In the genomic region with DNA sequence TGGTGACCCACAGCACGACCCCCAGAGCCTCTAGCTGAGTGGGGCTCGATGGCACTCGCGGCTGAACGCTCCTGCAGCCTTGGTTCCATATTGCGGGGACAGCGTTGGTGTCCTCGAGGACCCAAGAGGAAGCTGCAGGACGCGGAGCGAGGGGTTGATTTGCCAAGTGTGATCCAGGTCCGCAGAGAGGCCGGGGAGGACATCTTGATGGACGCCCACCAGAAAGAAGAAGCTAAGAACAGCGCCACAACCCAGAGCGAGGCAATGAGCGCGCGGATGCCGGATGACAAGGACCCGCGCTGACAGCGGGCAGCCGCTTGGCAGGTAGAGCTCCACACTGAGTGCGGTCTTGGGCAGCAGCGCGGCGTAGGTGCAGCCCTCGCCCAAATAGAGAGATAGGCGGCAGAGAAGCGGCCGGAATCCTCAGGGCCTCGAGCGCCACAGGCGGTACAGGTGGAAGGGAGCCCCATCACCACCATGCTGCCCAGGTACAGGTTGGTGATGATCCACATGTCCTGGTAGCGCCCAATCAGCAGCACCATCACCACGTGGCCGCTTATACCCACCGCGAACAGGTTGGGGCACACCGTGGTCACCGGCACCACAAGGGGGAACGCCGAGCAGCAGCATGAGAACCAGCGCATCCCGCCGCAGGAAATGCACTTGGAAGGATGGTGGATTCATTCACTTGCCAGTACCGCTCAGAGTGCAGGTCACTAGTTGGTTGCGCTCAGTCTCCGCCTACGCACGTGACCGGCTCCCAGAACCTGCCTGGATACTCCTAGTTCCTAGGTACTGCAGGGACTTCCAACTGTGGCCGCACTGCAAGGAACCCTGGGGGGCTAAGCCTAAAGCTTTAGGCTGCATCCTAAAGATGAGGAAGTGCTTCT, we compare ENCODE assay signal across 9 mouse cellular contexts. TPM values are rescaled to one million over a fixed set of nuclear protein-coding genes. Genes with fewer than 3 reads are reported as not detected.
A peak's percentile ranks its signal among the peaks of the same experiment; 100 is the strongest.
DNase-seq lines count a peak whose midpoint lies in the region; ATAC-seq and TF ChIP-seq lines count a peak whose summit lies in the region.
"Had no signal": no experiment of that assay in that cellular context is flagged by ENCODE, and none has a peak within 500 bp of the region (broad histone marks: within the 10 kb centered on the region; RNA-seq: fewer than 3 reads in every experiment).

No protein-coding gene starts in this region.

- H3K4me1 ChIP-seq in heart, embryonic 14.5 days (ENCODE audit: control insufficient read depth in 2 of 2, insufficient read depth in 2 of 2, low read length in 2 of 2) = peaks cover 4 to 7% of the 10 kb centered on the region in 2 experiments; a peak in 2 of 4 replicates
- no peaks in the 10 kb centered on the region for H3K4me1 ChIP-seq in embryonic facial prominence, embryonic 14.5 days (ENCODE audit: control insufficient read depth, insufficient read depth, low read length)
- H3K4me1 ChIP-seq in kidney, adult 2 months (ENCODE audit: control insufficient read depth, insufficient read depth, low read length) = peaks cover 9% of the 10 kb centered on the region; the same call in 1 of the 2 replicates

- TF ChIP-seq CTCF in kidney, adult 2 months (conservative IDR thresholded peaks at IDR 0.05; ENCODE audit: insufficient read depth, insufficient read length, low read depth, low read length) = no peak

- no peak for TF ChIP-seq POLR2A in kidney, adult 2 months (IDR thresholded peaks at IDR 0.05; ENCODE audit: low read depth, low read length)

- no peaks in the 10 kb centered on the region for H3K9me3 ChIP-seq in heart, embryonic 14.5 days (ENCODE audit: control insufficient read depth, low read length)
- H3K9me3 ChIP-seq in embryonic facial prominence, embryonic 14.5 days (ENCODE audit: control insufficient read depth, low read length) = no peaks in the 10 kb centered on the region

- DNase-seq in heart, postnatal 25 days (ENCODE audit: low spot score) = no peak
- DNase-seq in R1 (ENCODE audit: low read depth, low spot score) = peak; percentile 64
- peak; percentile 46 for DNase-seq in embryonic facial prominence, embryonic 14.5 days (ENCODE audit: low spot score)
- DNase-seq in kidney, adult 2 months = peak; percentile 86
- DNase-seq in testis, postnatal 14 days (ENCODE audit: low spot score) = peak; percentile 25
- no peak for DNase-seq in ovary, adult 18-20 months (ENCODE audit: low spot score)

- peak overlapping the region; percentile 38 to 40 for H3K4me3 ChIP-seq in heart, embryonic 14.5 days (ENCODE audit: control insufficient read depth in 1 of 2, insufficient read depth in 1 of 2, low read depth in 1 of 2, low read length in 2 of 2)
- peak overlapping the region; percentile 43 for H3K4me3 ChIP-seq in embryonic facial prominence, embryonic 14.5 days (ENCODE audit: low read depth, low read length)
- H3K4me3 ChIP-seq in kidney, adult 2 months (ENCODE audit: insufficient read depth, low read depth, low read length) = peak overlapping the region; percentile 18; the same call in 1 of the 2 replicates

- peaks cover 45% of the 10 kb centered on the region for H3K27me3 ChIP-seq in heart, embryonic 14.5 days (ENCODE audit: control insufficient read depth, insufficient read depth, low read length)
- H3K27me3 ChIP-seq in embryonic facial prominence, embryonic 14.5 days (replicated peaks; ENCODE audit: control insufficient read depth, insufficient read depth, low read length) = peaks cover 21% of the 10 kb centered on the region
- H3K27me3 ChIP-seq in kidney, adult 2 months (replicated peaks; ENCODE audit: control insufficient read depth, insufficient read depth, low read length) = no peaks in the 10 kb centered on the region
- H3K27me3 ChIP-seq: Patski had no signal

- H3K4me2 ChIP-seq in heart, embryonic 14.5 days (ENCODE audit: low read length) = peak overlapping the region; percentile 71
- peak overlapping the region; percentile 88 for H3K4me2 ChIP-seq in embryonic facial prominence, embryonic 14.5 days (ENCODE audit: low read depth, low read length)

- H3K27ac ChIP-seq in heart, embryonic 14.5 days (replicated peaks in 1 of 2; ENCODE audit: control insufficient read depth in 1 of 2, insufficient read depth in 1 of 2, low read depth in 2 of 2, low read length in 2 of 2) = no peak overlapping the region
- no peak overlapping the region for H3K27ac ChIP-seq in embryonic facial prominence, embryonic 14.5 days (replicated peaks; ENCODE audit: low read depth, low read length)
- no peak overlapping the region for H3K27ac ChIP-seq in kidney, adult 2 months (ENCODE audit: insufficient read depth, low read depth, low read length)

- peak overlapping the region; percentile 47 for H3K9ac ChIP-seq in heart, embryonic 14.5 days (ENCODE audit: low read length)
- peak overlapping the region; percentile 40 for H3K9ac ChIP-seq in embryonic facial prominence, embryonic 14.5 days (ENCODE audit: low read depth, low read length)

- intact Hi-C loops in heart, postnatal 25 days (cut with DNase I) = no loop called here

- ATAC-seq in heart, embryonic 14.5 days (ENCODE audit: insufficient number of reproducible peaks, insufficient read depth, low FRiP score, low read depth) = no peak
- ATAC-seq in embryonic facial prominence, embryonic 14.5 days (ENCODE audit: low read depth) = peak; percentile 84
- ATAC-seq in megakaryocyte-erythroid progenitor cell, adult 5-6 weeks (replicated peaks; ENCODE audit: low FRiP score, low TSS enrichment, poor library complexity, severe bottlenecking) = peak; percentile 49
- ATAC-seq: Patski had no signal

- H3K36me3 ChIP-seq in heart, embryonic 14.5 days (ENCODE audit: control insufficient read depth, insufficient read depth, low read length) = no peaks in the 10 kb centered on the region
- H3K36me3 ChIP-seq in embryonic facial prominence, embryonic 14.5 days (ENCODE audit: control insufficient read depth, insufficient read depth, low read length) = 0 out of 2 replicates have a peak, but pooled peaks cover 4% of the 10 kb centered on the region
- H3K36me3 ChIP-seq in kidney, adult 2 months (ENCODE audit: control insufficient read depth, insufficient read depth, low read length) = no peaks in the 10 kb centered on the region

- WGBS in heart, embryonic 14.5 days = 1% methylated on average over 54 of the region's 54 CpGs
- WGBS in embryonic facial prominence, embryonic 14.5 days = 1% methylated on average over 46 of the region's 54 CpGs
- WGBS in kidney, adult 2 months = 3% methylated on average over 54 of the region's 54 CpGs

RNA-seq across cellular contexts. Expression of a gene that starts 40.6 kb away (rescaled TPM):
- not detected in 2 replicates for polyA plus RNA-seq in heart, embryonic 14.5 days (2014; fragmentation: Nextera tagmentation; extraction: Ambion mirVana)
- not detected for total RNA-seq in heart, postnatal 25 days (2021)
- 0.03 TPM in 1 of 2 replicates, not detected in the other for polyA plus RNA-seq in embryonic facial prominence, embryonic 14.5 days (2014; fragmentation: Nextera tagmentation; extraction: Ambion mirVana)
- polyA plus RNA-seq in kidney, adult 2 months (2012; rRNA removed) = under 0.01 TPM in 1 of 2 replicates, not detected in the other
- total RNA-seq in megakaryocyte-erythroid progenitor cell, adult 5-6 weeks (2014; fragmentation: Nextera tagmentation) = not detected in 2 replicates
- not detected in 2 replicates for total RNA-seq in megakaryocyte-erythroid progenitor cell, adult 5-6 weeks (2017)
- polyA plus RNA-seq: Patski had no signal

Comparison
In these comparisons a context has a peak if more than half of its experiments do, and no peak if none do; other contexts are left out.
1. DNase-seq: peak in R1 (single experiment), embryonic facial prominence, embryonic 14.5 days (single experiment), kidney, adult 2 months (single experiment) and testis, postnatal 14 days (single experiment); none in heart, postnatal 25 days (single experiment) and ovary, adult 18-20 months (single experiment).
2. Peak in every context shown above with its lines, with median percentiles within 50 percentile points of each other: H3K4me3 ChIP-seq.